Mouse (Mus musculus) midbrain, embryonic 14.5 days (tissue): ENCODE data around the gene Jtb. TPM values are rescaled to one million over a fixed set of nuclear protein-coding genes. Genes with fewer than 3 reads are reported as not detected.

Source experiments
- ATAC-seq: fragments of 200-750 bp; cut with Nextera tagmentation; 2 replicates; pipeline ENCODE4 v1.8.0; 2017; ENCODE audit warnings: moderate number of reproducible peaks, moderate library complexity; ENCODE audit not compliant: low FRiP score, low TSS enrichment
- DNase-seq: peaks from one replicate; pipeline ENCODE4 v3.0.0-alpha.2; 2015
- H3K27ac ChIP-seq: fragments of 300-500 bp; sonication (generic); replicated peaks from 2 replicates; pipeline ENCODE4 v1.5.1; 2014; ENCODE audit warnings: mild to moderate bottlenecking, low read depth, low read length, moderate library complexity
- H3K27me3 ChIP-seq: fragments of 300-500 bp; sonication (generic); 2 replicates; pipeline ENCODE4 v1.6.1; 2014; ENCODE audit warnings: low read length, control low read depth, mixed read lengths; ENCODE audit not compliant: control insufficient read depth, insufficient read depth
- H3K36me3 ChIP-seq: fragments of 300-500 bp; sonication (generic); 2 replicates; pipeline ENCODE4 v1.6.1; 2014; ENCODE audit warnings: low read length, control low read depth; ENCODE audit not compliant: control insufficient read depth, insufficient read depth
- H3K4me1 ChIP-seq: fragments of 300-500 bp; sonication (generic); 2 replicates; pipeline ENCODE4 v1.6.1; 2014; ENCODE audit warnings: mild to moderate bottlenecking, antibody characterized with exemption, low read length, control low read depth; ENCODE audit not compliant: control insufficient read depth, insufficient read depth
- H3K4me2 ChIP-seq: fragments of 300-500 bp; sonication (generic); 2 replicates; pipeline ENCODE4 v1.6.1; 2014; ENCODE audit warnings: mild to moderate bottlenecking, low read length, moderate library complexity
- H3K4me3 ChIP-seq: fragments of 300-500 bp; sonication (generic); replicated peaks from 2 replicates; pipeline ENCODE4 v1.5.1; 2014; ENCODE audit warnings: low read depth, low read length
- H3K9ac ChIP-seq: fragments of 300-500 bp; sonication (generic); replicated peaks from 2 replicates; pipeline ENCODE4 v1.6.1; 2014; ENCODE audit warnings: mild to moderate bottlenecking, low read length, moderate library complexity
- H3K9me3 ChIP-seq: fragments of 300-500 bp; sonication (generic); 2 replicates; pipeline ENCODE4 v1.6.1; 2016; ENCODE audit warnings: low read length, control low read depth, mixed read lengths; ENCODE audit not compliant: control insufficient read depth
- WGBS: fragments of 180-500 bp; shearing (Covaris S2); extraction: QIAGEN DNeasy Blood & Tissue Kit; methylation state at CpG from one replicate; pipeline ENCODE4 v1.1.7; 2014; 5-methylcytosine and 5-hydroxymethylcytosine counted together
- polyA plus RNA-seq: library from polyadenylated mRNA; unstranded; fragments of >200 nt; fragmentation: Nextera tagmentation; extraction: Ambion mirVana; gene quantifications from 2 replicates; pipeline ENCODE4 v1.2.1, GENCODE M21; 2014

Gene Jtb
- polyA plus RNA-seq, result 102 and 114 TPM in 2 replicates

DNA sequence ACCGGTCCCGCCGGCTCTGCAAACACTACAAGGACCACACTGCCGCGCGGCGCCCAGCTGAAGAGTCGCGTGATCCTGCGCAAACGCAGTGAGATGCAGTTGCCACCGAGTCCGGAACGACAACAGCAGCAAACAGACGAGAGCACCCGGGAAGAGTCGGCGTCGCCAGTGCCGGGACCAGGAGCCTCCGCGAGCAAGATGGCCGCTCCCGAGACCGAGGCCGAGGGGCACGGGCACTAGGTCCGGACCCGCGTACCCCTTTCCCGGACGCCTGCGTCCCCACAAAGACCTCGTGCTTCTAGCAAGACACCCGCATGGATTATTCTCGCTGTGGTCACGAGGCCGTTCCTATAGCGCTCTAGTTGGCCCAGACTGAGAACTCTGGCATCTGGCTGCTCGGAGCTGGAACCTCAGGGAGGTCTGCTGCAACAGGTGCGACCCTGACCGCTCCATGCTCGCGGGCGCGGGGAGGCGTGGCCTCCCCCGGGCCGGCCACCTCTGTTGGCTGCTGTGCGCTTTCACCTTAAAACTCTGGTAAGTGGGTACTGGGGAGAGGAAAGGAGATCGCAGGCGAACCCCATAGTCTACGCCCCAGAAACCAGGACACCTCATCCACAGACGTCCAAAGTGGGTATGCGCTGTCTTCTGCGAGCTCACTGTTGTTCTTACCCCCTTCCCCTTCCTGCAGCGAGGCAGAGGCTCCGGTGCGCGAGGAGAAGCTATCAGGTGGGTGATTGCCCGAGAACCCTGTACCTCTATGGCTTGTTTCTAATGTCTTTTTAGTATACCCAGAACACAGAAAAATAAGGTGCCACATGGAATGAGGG lies at the start of gene Jtb:
Gene Jtb (plus strand): TSS at position 91 of the 827 bp plus-strand sequence.
- H3K4me2 ChIP-seq, result peak within 1 kb of the TSS; percentile 88
- H3K4me1 ChIP-seq, result peaks cover 9% of the 10 kb centered on the region
- no peaks in the 10 kb centered on the region for H3K27me3 ChIP-seq
- ATAC-seq (peak; percentile 98), DNase-seq (peak; percentile 97)
- peak within 1 kb of the TSS; percentile 86 for H3K27ac ChIP-seq
- under 1% methylated on average over 61 of the region's 61 CpGs for WGBS
- peaks cover 26% of the 10 kb centered on the region for H3K36me3 ChIP-seq
- H3K9ac ChIP-seq, result peak within 1 kb of the TSS; percentile 80
- no peaks in the 10 kb centered on the region for H3K9me3 ChIP-seq
- peak within 1 kb of the TSS; percentile 85 for H3K4me3 ChIP-seq

DNA sequence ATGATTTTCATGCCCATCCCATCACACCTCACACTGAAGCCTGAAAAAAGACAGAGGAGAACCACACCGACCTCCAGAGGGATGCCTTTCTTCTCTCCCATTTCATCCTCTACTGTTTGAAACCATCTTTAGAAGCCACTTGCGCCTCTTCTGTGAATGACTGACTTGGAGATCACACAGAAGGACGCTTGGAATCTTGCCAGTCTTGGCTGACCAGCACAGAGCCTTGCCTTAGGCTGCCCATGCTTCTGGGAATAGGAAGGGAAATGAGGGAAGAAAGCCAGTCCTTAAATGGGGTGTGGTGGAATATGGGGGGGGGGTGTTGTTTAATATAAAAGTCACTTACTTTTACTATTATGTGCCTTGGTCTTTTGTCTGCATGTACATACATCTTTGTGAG lies 47.8 kb upstream of the Jtb start:
- no peaks in the 10 kb centered on the region for H3K36me3 ChIP-seq
- 70% methylated on average over 3 of the region's 3 CpGs for WGBS

DNA sequence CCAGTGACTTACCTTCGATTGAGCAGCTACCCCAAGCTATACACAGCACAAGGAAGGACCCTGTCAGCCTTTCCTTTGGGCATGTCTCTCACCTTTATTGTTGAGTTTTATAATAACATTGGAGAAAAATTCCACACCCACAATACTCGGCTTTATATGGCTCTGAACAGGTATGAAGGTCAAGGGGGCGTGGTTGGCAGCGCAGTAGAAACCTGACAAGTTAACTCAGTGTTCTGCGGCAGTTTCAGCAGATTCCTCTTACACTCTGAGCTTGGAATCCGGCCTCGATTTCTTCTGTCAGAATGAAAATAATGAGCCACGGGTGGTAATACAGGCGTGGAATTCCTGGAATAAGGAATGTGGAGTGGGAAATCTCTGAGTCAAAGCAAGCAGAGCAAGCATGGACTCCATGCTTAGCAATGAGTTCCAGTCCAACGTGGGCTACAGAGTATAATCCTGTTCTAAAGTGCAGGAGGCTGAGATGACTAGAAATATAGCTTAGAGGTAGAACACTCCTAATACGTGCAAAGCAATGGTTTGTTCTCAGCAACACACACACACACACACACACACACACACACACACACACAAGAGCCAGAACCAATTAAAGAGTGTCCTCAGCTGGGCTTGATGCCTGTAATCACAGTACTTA lies 40.4 kb upstream of the Jtb start:
- WGBS, result 83% methylated on average over 11 of the region's 11 CpGs
- Histone ChIP-seq H3K9me3 (no peaks in the 10 kb centered on the region), H3K4me2 (no peak overlapping the region), H3K27me3 (no peaks in the 10 kb centered on the region), H3K9ac (no peak overlapping the region), H3K4me1 (no peaks in the 10 kb centered on the region), H3K27ac (no peak overlapping the region), H3K36me3 (no peaks in the 10 kb centered on the region), H3K4me3 (no peak overlapping the region)
- ATAC-seq (no peak), DNase-seq (no peak)

More for the DNA sequence above, 47.8 kb upstream of the Jtb start:
- H3K4me1 ChIP-seq, result no peaks in the 10 kb centered on the region
- ATAC-seq (no peak), DNase-seq (no peak)
- H3K4me3 ChIP-seq, result no peak overlapping the region
- H3K9me3 ChIP-seq, result no peaks in the 10 kb centered on the region
- H3K4me2 ChIP-seq, result no peak overlapping the region
- H3K27me3 ChIP-seq, result no peaks in the 10 kb centered on the region
- no peak overlapping the region for H3K27ac ChIP-seq
- no peak overlapping the region for H3K9ac ChIP-seq

- no peak for ATAC-seq
- H3K4me3 ChIP-seq, result no peak overlapping the region
- H3K9me3 ChIP-seq, result no peaks in the 10 kb centered on the region
- WGBS, result 70% methylated on average over 4 of the region's 4 CpGs
- no peaks in the 10 kb centered on the region for H3K4me1 ChIP-seq
- H3K9ac ChIP-seq, result no peak overlapping the region
- no peak for DNase-seq
- no peak overlapping the region for H3K4me2 ChIP-seq
- no peaks in the 10 kb centered on the region for H3K27me3 ChIP-seq
- no peaks in the 10 kb centered on the region for H3K36me3 ChIP-seq
- H3K27ac ChIP-seq, result no peak overlapping the region
These were observed 36.6 kb upstream of the Jtb start for GRCm38 (mm10) chr3:90194759-90195158.

DNA sequence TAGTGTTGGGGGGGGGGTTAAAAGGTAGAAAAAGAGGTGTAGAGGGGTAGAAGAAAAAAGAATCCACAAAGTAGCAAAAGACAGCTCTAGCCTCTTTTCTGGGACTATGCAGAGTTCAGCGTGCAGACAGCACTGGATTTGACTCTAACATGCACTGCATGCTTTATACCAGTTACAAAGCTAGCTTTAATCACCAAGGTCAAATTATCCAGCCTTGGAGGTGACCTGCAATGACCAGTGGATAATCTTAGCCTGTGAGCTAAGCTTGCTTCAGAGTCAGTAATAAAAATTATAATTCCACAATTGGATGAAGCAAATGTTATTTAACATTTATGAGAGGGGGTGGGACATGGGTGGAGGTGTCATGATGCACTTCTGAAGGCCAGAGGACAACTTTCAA lies 35.8 kb upstream of the Jtb start:
- 69% methylated on average over 1 of the region's 1 CpGs for WGBS
- no peaks in the 10 kb centered on the region for H3K27me3 ChIP-seq
- ATAC-seq (no peak), DNase-seq (no peak)
- H3K9me3 ChIP-seq, result no peaks in the 10 kb centered on the region
- H3K27ac ChIP-seq, result no peak overlapping the region
- H3K4me1 ChIP-seq, result no peaks in the 10 kb centered on the region
- H3K4me2 ChIP-seq, result no peak overlapping the region
- no peak overlapping the region for H3K4me3 ChIP-seq
- H3K9ac ChIP-seq, result no peak overlapping the region
- no peaks in the 10 kb centered on the region for H3K36me3 ChIP-seq

- WGBS, result 76% methylated on average over 1 of the region's 1 CpGs
- H3K9ac ChIP-seq, result no peak overlapping the region
- ATAC-seq (no peak), DNase-seq (no peak)
- H3K36me3 ChIP-seq, result no peaks in the 10 kb centered on the region
- no peak overlapping the region for H3K27ac ChIP-seq
- no peaks in the 10 kb centered on the region for H3K4me1 ChIP-seq
- no peak overlapping the region for H3K4me3 ChIP-seq
- H3K27me3 ChIP-seq, result no peaks in the 10 kb centered on the region
- no peak overlapping the region for H3K4me2 ChIP-seq
- no peaks in the 10 kb centered on the region for H3K9me3 ChIP-seq
These were observed 33.8 kb upstream of the Jtb start for GRCm38 (mm10) chr3:90197548-90197947.

- Histone ChIP-seq H3K36me3 (peaks cover 5% of the 10 kb centered on the region), H3K4me1 (no peaks in the 10 kb centered on the region), H3K4me3 (no peak overlapping the region), H3K4me2 (no peak overlapping the region), H3K9ac (no peak overlapping the region), H3K9me3 (no peaks in the 10 kb centered on the region), H3K27ac (no peak overlapping the region), H3K27me3 (no peaks in the 10 kb centered on the region)
- ATAC-seq (no peak), DNase-seq (no peak)
- 82% methylated on average over 1 of the region's 1 CpGs for WGBS
These were observed 28.5 kb upstream of the Jtb start for GRCm38 (mm10) chr3:90202884-90203283.

- ATAC-seq, result no peak
- no peak for DNase-seq
These were observed 27.8 kb upstream of the Jtb start for GRCm38 (mm10) chr3:90203619-90204018.

DNA sequence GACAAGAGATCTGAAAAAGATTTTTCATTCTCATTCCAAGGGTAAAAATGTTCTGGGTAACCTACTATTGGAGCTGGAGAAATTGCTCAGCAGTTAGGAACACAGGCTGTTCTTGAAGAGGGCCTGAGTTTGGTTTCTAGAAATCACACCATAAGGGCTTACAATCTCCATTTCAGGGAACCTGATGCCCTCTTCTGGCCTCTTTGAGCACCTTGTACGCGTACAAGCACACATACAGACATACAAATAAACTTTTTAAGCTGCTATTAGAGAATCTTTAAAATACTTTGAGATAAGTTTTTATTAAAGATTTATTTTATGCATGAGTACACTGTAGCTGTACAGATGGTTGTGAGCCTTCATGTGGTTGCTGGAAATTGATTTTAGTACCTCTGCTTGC lies 26.8 kb upstream of the Jtb start:
- H3K9me3 ChIP-seq, result no peaks in the 10 kb centered on the region
- no peak for ATAC-seq

More at GRCm38 (mm10) chr3:90203619-90204018, 27.8 kb upstream of the Jtb start:
- H3K9ac ChIP-seq, result no peak overlapping the region
- H3K36me3 ChIP-seq, result peaks cover 12% of the 10 kb centered on the region
- H3K27me3 ChIP-seq, result no peaks in the 10 kb centered on the region
- H3K9me3 ChIP-seq, result no peaks in the 10 kb centered on the region
- H3K4me2 ChIP-seq, result no peak overlapping the region
- H3K4me3 ChIP-seq, result no peak overlapping the region
- no peaks in the 10 kb centered on the region for H3K4me1 ChIP-seq
- 83% methylated on average over 5 of the region's 5 CpGs for WGBS
- no peak overlapping the region for H3K27ac ChIP-seq

More for the DNA sequence above, 26.8 kb upstream of the Jtb start:
- Histone ChIP-seq H3K36me3 (peaks cover 22% of the 10 kb centered on the region), H3K27ac (no peak overlapping the region), H3K4me3 (no peak overlapping the region), H3K4me2 (no peak overlapping the region), H3K4me1 (no peaks in the 10 kb centered on the region), H3K9ac (no peak overlapping the region), H3K27me3 (no peaks in the 10 kb centered on the region)
- DNase-seq, result no peak
- 89% methylated on average over 2 of the region's 2 CpGs for WGBS
